Mouse (Mus musculus): ENCODE results near the gene Ankrd65. TPM values are rescaled to one million over a fixed set of nuclear protein-coding genes. Genes with fewer than 3 reads are reported as not detected.

Gene Ankrd65
- total and polyA plus RNA-seq, 3 experiments, result not detected

GRCm38 (mm10) chr4:155783486-155784080 lies 6.7 kb upstream of the Ankrd65 start:
- TF ChIP-seq NELFE (IDR thresholded peaks at IDR 0.05; ENCODE audit: low read depth, low read length), result no peak
- Histone ChIP-seq H3K4me2 (ENCODE audit: insufficient read depth, low read depth, poor library complexity, severe bottlenecking) (peak overlapping the region; percentile 89), H3K9ac (ENCODE audit: insufficient read depth, low read depth) (peak overlapping the region; percentile 66), H3K36me3 (replicated peaks in 1 of 2; ENCODE audit: control insufficient read depth in 1 of 2, insufficient read depth in 1 of 2, low read length in 1 of 2) (no peaks in the 10 kb centered on the region), H3K4me3 (replicated peaks in 1 of 3; ENCODE audit: low read depth in 2 of 3, low read length in 2 of 3, poor library complexity in 1 of 3) (peak overlapping the region in 2 of 3 experiments; percentile 44 to 51), H3K27ac (ENCODE audit: insufficient read depth, low read depth) (no peak overlapping the region), H3K27me3 (replicated peaks) (peaks cover 34% of the 10 kb centered on the region), H3K79me2 (replicated peaks; ENCODE audit: control insufficient read depth, extremely low read depth, insufficient read depth, poor library complexity, severe bottlenecking) (no peaks in the 10 kb centered on the region), H3K4me1 (ENCODE audit: control insufficient read depth in 1 of 2, insufficient read depth in 2 of 2) (peaks cover 0 to 19% of the 10 kb centered on the region in 2 experiments; a peak in 2 of 4 replicates), H3K9me3 (replicated peaks; ENCODE audit: low read length) (no peaks in the 10 kb centered on the region)
- in situ Hi-C loops (cut with MboI; ENCODE audit: low pct_ligation_motif_present, low pct_unique_long_range_greater_than_20kb, low sequenced_read_pairs) (no loop called here), dilution Hi-C loops (cut with MboI; ENCODE audit: extremely low pct_ligation_motif_present, extremely low pct_unique_long_range_greater_than_20kb, low sequenced_read_pairs) (no loop called here)
- DNase-seq (ENCODE audit: extremely low read depth), result no peak

GRCm38 (mm10) chr4:155784081-155784701 lies 6.0 kb upstream of the Ankrd65 start:
- in situ Hi-C loops (cut with MboI; ENCODE audit: low pct_ligation_motif_present, low pct_unique_long_range_greater_than_20kb, low sequenced_read_pairs), result no loop called here
- dilution Hi-C loops (cut with MboI; ENCODE audit: extremely low pct_ligation_motif_present, extremely low pct_unique_long_range_greater_than_20kb, low sequenced_read_pairs), result no loop called here
- TF ChIP-seq BHLHE40 (IDR thresholded peaks at IDR 0.05; ENCODE audit: low read depth, low read length), result peak; percentile 7; the same call in 1 of the 2 replicates
- 0 out of 2 replicates have a peak, but pooled peaks have one; percentile 39 for TF ChIP-seq MAZ (IDR thresholded peaks at IDR 0.05; ENCODE audit: low read depth, low read length)
- 0 out of 2 replicates have a peak, but pooled peaks have one; percentile 10 for TF ChIP-seq ZNF384 (IDR thresholded peaks at IDR 0.05; ENCODE audit: low read depth, low read length)
- peak; percentile 81; the same call in 1 of the 2 replicates for TF ChIP-seq UBTF (IDR thresholded peaks at IDR 0.05; ENCODE audit: low read depth, low read length)
- no peak for TF ChIP-seq ZC3H11A (IDR thresholded peaks at IDR 0.05; ENCODE audit: low read depth, low read length)
- TF ChIP-seq EP300 (IDR thresholded peaks at IDR 0.05; ENCODE audit: low read length), result no peak
- peak in 1 of 2 experiments; percentile 86; a peak in 2 of 4 replicates for TF ChIP-seq CTCF (conservative IDR thresholded peaks at IDR 0.05 in 1 of 2, IDR thresholded peaks at IDR 0.05 in 1 of 2; ENCODE audit: low read depth in 2 of 2, low read length in 2 of 2)
- no peak for TF ChIP-seq MAFK (IDR thresholded peaks at IDR 0.05; ENCODE audit: insufficient replicate concordance, low read length)
- no peak for TF ChIP-seq GABPA (IDR thresholded peaks at IDR 0.05; ENCODE audit: insufficient replicate concordance, low read depth, low read length)
- TF ChIP-seq RAD21 (IDR thresholded peaks at IDR 0.05; ENCODE audit: low read depth, low read length), result peak; percentile 79
- no peak for TF ChIP-seq RCOR1 (conservative IDR thresholded peaks at IDR 0.05; ENCODE audit: low read depth, low read length)
- no peak for TF ChIP-seq CHD1 (IDR thresholded peaks at IDR 0.05; ENCODE audit: low read depth, low read length)
- TF ChIP-seq ETS1 (conservative IDR thresholded peaks at IDR 0.05; ENCODE audit: low read depth, low read length), result no peak
- TF ChIP-seq POLR2AphosphoS2 (IDR thresholded peaks at IDR 0.05; ENCODE audit: low read depth, low read length), result no peak
- no peak for TF ChIP-seq USF2 (conservative IDR thresholded peaks at IDR 0.05; ENCODE audit: low read depth, low read length)
- 0 out of 2 replicates have a peak, but pooled peaks have one; percentile 48 for TF ChIP-seq MYC (IDR thresholded peaks at IDR 0.05; ENCODE audit: low read depth, low read length)
- TF ChIP-seq JUND (conservative IDR thresholded peaks at IDR 0.05; ENCODE audit: low read depth, low read length), result no peak
- no peak for TF ChIP-seq MAX (IDR thresholded peaks at IDR 0.05; ENCODE audit: low read length)
- no peak for TF ChIP-seq MEF2A (IDR thresholded peaks at IDR 0.05; ENCODE audit: borderline replicate concordance, low read depth, low read length)
- TF ChIP-seq NELFE (IDR thresholded peaks at IDR 0.05; ENCODE audit: low read depth, low read length), result no peak; the same call in none of the 2 replicates
- TF ChIP-seq KAT2A (IDR thresholded peaks at IDR 0.05; ENCODE audit: insufficient replicate concordance, low read length), result no peak
- no peak for TF ChIP-seq ZMIZ1 (IDR thresholded peaks at IDR 0.05; ENCODE audit: low read depth, low read length)
- peak; percentile 78 for TF ChIP-seq MXI1 (IDR thresholded peaks at IDR 0.05; ENCODE audit: low read depth, low read length)
- TF ChIP-seq IRF4 (IDR thresholded peaks at IDR 0.05; ENCODE audit: low read depth, low read length), result peak; percentile 40; the same call in 1 of the 2 replicates
- TF ChIP-seq SIN3A (IDR thresholded peaks at IDR 0.05; ENCODE audit: low read length), result peak; percentile 67; the same call in 1 of the 2 replicates
- peak; percentile 70 for TF ChIP-seq SMC3 (IDR thresholded peaks at IDR 0.05; ENCODE audit: low read depth, low read length)
- TF ChIP-seq ELF1 (IDR thresholded peaks at IDR 0.05; ENCODE audit: low read depth, low read length), result peak; percentile 34; the same call in 1 of the 2 replicates
- TF ChIP-seq PAX5 (IDR thresholded peaks at IDR 0.05; ENCODE audit: low read length), result no peak
- Histone ChIP-seq H3K4me2 (ENCODE audit: insufficient read depth, low read depth, poor library complexity, severe bottlenecking) (peak overlapping the region; percentile 89), H3K4me3 (replicated peaks in 1 of 3; ENCODE audit: low read depth in 2 of 3, low read length in 2 of 3, poor library complexity in 1 of 3) (peak overlapping the region; percentile 44 to 77 (median 51)), H3K27ac (ENCODE audit: insufficient read depth, low read depth) (no peak overlapping the region), H3K4me1 (ENCODE audit: control insufficient read depth in 1 of 2, insufficient read depth in 2 of 2) (peaks cover 0 to 19% of the 10 kb centered on the region in 2 experiments; a peak in 2 of 4 replicates), H3K79me2 (replicated peaks; ENCODE audit: control insufficient read depth, extremely low read depth, insufficient read depth, poor library complexity, severe bottlenecking) (no peaks in the 10 kb centered on the region), H3K27me3 (replicated peaks) (peaks cover 33% of the 10 kb centered on the region), H3K9ac (ENCODE audit: insufficient read depth, low read depth) (peak overlapping the region; percentile 66), H3K36me3 (replicated peaks in 1 of 2; ENCODE audit: control insufficient read depth in 1 of 2, insufficient read depth in 1 of 2, low read length in 1 of 2) (no peaks in the 10 kb centered on the region), H3K9me3 (replicated peaks; ENCODE audit: low read length) (no peaks in the 10 kb centered on the region)
- DNase-seq (ENCODE audit: extremely low read depth), result peak; percentile 50
